Mouse (Mus musculus): ENCODE measurements around the gene Tanc1.

Tanc1 gene

DNA sequence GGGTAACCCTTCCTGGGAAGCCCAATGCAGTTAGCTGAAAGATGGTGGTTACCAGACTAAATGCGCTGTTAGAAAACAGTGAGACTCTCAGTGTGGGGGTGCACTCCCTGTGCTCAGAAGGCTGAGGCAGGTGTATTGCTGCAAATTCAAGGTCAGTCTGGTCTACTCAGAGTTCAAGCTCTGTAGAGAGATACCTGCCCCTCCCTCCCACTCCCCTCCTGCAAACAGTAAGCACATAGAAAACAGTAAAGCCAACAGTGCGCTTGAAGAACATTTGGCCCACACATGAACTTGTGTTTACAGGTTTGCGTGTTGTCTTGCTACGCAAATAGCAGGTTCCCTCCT is 73.7 kb downstream of the Tanc1 start:
- no peak for DNase-seq

DNA sequence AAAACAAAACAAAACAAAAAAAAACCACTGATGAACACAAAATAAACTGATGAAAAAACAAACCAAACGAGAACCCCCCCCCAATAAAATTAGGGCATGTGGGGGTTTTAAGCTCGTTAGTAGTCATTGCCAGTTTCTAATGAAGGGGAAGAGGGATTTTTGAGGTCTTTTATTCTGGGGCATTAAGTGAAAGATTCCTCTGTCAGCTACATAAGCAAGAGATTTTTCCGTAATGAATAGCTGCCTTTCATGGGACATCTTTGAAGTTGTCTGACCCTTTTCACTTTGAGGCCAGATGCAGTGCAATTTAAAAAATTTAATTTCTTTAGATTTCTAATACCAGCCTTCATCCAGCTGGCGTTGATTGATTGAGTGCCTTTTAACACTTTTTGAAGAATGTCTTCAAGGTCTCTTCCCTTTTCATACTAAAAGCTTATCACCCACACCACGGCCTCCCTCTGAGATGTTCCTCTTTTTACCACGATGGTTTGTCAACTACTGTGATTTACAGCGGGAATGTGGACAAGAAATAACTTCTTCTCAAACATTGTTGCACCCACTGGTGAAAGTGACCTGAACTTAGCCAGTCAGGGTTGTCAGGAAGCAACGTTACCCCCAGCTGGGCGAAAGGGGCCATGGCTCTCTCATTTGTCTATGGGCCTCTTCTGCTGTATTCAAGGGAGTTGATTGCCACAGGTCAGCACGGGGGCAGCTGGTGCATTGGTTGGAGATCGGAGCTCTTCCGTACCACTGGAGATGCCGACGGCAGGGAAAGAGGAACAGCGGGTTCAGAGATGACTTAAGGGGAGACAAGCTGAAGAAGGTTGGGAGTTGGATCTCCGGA is 76.6 kb downstream of the Tanc1 start:
- no peak for DNase-seq

DNA sequence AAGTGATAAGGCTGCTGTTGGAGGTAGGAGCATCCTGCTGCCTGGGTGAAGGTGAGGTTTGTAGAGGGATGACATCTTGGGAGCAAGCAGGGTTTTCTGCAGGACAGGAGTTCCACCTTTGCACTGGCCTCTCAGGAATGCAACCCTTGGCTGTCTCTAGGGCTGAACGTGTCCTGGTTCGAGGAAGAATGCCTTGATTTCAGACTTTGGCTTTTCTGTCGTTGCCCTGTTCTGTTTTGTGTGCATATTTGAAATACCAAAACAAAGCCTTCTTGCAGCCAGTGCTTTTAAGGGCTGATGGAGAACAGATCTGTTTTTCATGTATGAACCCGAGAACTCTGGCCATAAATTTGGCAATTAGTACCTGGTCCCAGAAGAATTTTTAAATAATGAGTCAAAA is 79.3 kb downstream of the Tanc1 start:
- no peak for DNase-seq

GRCm38 (mm10) chr2:59693473-59693872 is 81.6 kb downstream of the Tanc1 start:
- no peak for DNase-seq

GRCm38 (mm10) chr2:59697123-59697522 is 85.3 kb downstream of the Tanc1 start:
- DNase-seq = no peak

- no peak for DNase-seq
Observed at GRCm38 (mm10) chr2:59697722-59698634, 86.1 kb downstream of the Tanc1 start.

- no peak for DNase-seq
Observed at GRCm38 (mm10) chr2:59698635-59699300, 86.9 kb downstream of the Tanc1 start.

DNA sequence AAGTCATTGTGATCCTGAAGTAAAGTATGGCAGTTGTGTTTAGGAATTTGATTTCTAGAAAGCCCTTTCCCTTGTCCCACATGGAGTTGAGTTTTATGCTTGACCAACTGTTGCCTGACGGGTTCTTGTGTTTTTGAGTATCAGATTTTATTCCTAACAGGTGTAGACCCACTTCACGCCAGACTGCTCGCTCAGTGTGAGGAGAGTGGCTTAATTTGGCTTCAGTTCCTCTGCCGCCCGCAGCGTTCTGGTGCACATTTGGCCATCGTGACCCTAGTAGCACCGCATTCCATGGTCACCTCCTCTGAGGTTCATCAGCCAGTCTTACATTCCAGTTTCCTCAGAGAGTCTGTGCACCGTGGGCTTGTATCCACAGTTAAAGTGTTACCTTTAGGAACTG is 88.1 kb downstream of the Tanc1 start:
- DNase-seq = peak; percentile 72 to 73

GRCm38 (mm10) chr2:59705221-59705620 is 93.4 kb downstream of the Tanc1 start:
- no peak for DNase-seq

DNA sequence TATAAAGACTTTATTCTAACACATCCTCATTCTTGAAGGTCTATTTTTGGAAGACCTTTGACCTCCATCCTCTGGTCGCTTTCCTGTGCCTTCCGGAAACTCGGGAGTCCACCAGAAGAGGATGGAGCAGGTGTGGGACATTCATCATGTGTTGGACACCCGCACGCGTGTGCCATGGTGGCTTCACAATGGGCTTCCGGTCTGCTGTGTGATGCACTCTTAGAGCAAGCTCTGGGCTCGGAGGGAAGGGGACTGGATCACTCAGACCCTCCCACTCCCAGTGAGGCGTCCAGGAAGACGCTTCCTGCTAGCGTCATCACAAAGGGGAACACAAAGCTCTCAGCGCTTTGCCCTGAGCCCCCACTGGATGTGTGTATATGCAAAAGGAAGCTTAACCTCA is 95.0 kb downstream of the Tanc1 start:
- no peak for DNase-seq

DNA sequence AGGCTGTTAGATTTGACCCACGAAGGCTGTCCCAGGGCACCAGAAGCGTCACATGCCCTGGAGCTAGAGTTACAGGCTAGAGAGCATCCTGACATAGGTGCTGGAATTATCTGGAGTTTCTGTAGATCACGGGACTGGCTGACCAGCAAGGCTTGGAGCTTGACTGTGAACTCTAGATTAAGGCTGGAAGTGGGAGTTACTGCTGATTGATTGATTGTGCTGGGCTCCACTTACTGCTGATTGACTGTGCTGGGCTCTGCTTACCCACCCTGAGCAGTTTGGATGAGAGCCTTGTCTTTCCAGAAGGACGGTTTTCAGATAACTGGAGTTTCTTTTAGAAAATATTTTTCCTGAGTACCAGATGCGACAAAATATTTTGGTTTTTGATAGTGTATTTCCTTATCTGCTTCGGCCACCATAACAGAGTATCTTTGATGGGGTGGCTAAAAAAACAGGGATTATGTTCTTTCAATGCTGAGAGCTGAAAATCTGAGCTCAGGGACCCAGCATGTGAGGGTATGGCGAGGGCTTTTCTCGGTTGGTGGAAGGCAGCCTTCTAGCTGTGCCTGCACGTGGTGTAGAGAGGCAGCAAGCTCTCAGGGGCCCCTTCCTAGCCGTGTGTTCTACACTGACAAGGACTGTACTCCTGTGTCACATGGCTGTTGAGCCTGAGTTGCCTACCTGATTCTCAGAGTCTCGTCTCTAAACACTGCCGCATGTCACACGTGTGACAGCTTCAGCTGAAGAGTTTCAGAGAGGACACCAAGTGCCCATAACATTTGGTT is 96.3 kb downstream of the Tanc1 start:
- DNase-seq = no peak

- no peak for DNase-seq
Observed at GRCm38 (mm10) chr2:59710771-59711170, 98.9 kb downstream of the Tanc1 start.

DNA sequence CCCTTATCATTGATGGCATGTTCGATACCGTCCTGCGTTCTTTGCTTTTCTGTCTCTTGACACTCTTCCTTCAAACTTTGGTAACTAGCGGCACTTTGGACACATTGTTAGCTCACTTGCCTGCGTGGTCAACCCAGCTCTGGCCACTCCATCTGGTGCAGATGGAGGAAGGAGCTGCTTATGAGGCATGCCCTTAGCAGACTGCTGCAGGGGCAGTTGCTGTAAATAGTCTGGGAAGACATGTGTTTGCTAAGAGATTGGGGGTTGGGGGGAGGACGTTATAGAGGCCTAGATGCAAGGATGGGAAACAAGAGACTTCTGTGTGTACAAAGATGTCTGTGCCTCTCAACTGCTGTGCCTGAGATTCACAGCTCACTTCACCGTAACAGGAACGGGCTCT is 100.2 kb downstream of the Tanc1 start:
- no peak for DNase-seq

DNA sequence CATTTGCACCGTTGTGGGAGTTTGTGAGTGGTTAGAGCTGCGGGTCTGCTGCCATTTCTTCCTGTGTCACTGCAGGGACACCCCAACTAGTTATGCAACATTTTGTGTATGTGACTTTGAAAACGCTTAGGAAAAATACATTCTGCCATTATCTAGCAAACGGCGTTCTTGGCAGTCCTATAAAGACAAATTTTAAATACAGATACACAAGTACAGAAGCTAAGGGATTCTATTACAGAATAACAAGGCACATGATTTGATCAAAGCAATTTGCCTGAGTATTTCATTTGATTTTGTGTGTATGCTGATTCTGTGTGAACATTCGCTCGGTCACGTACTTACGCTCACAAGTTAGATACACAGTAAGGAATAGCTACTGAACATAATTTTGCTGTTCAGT is 100.6 kb downstream of the Tanc1 start:
- no peak for DNase-seq

DNA sequence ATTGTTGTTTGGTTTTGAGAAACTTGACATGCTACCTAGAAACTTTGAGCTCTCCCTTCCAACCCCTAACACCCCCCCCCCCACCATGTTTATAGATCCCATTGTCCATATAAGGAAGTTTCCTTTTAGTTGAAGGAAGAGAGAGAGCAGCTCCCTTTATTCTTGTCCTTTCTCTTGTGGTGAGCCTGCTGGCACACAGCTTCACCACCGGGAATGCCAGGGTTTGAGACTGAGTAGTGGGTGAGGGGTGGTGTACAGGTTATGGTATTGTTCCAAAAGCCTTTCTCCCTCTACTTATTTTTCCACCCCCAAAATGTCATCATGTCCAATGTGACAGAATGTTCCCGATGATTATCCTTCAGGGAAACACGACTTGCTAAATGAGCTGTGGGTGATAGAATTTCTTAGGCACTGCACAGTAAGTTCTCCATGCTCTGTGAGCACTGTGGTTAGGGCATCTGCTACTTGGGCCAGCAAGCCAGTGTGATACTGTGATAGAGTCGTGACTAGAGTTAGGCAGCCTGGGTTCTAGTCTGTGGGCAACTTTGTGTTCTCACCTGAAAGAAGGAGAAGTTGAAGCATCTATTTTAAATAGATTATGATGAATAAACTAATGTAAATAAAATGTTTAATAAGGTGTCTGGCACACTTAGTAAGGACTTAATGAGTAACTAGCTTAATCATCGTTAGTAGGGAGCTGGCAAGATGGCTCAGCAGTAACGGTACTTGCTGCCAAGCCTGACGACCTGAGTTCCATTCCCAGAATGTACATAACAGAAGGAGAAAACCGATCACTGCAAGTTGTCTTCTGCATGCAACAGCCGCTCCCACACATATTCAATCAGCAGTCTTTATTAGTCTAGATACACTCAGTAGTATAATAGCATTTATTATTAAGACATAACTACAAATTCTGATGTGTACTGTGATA is 102.0 kb downstream of the Tanc1 start:
- no peak for DNase-seq

DNA sequence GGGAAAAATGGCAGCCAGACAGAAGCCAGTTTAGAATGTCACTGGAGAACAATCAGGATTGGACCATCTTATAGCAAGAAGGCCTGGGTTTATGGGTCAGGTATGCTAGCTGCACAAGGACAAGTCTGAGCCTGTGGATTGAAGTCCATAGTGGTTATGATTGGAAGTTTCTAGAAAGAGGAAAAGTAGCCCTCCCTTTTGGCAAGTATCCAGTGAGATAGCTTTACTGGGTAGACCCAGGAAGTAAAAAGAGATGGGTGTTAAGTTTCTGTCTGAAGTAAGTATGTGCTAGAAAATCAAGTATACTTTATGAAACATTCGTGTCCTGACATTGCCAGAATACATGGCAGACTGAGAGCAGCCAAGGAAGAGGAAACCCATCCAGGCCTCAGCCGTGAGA is 103.2 kb downstream of the Tanc1 start:
- DNase-seq = no peak

- no peak for DNase-seq
Observed at GRCm38 (mm10) chr2:59716461-59716860, 104.6 kb downstream of the Tanc1 start.

- peak; percentile 77 to 84 for DNase-seq
Observed at GRCm38 (mm10) chr2:59717746-59718294, 106.0 kb downstream of the Tanc1 start.

GRCm38 (mm10) chr2:59718601-59719416 is 107.0 kb downstream of the Tanc1 start:
- DNase-seq = peak; percentile 56 to 62

DNA sequence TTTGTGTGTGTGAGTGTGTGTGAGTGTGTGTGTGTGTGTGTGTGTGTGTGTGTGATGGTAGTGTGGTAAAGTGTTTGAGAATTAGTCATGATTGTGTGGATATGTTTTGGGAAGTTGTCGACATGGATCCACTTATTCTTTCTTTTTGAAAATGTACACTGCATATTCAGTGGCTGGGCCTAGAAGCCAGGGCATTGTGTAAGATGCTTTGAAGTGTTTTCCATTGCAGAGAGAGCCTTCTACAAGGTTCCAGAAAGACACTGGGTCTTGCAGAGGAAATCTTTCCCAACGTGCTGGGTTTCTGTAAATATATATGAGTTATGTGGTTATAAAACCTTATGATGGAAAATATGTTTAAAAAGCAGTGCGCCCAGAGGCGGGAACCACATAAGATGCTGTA is 108.0 kb downstream of the Tanc1 start:
- no peak for DNase-seq
